8 mouse cellular contexts compared by ENCODE assay signal in genomic region chr2:121169902-121170301, GRCm38 (mm10). TPM values are rescaled to one million over a fixed set of nuclear protein-coding genes. Genes with fewer than 3 reads are reported as not detected.
DNase-seq lines count a peak whose midpoint lies in the region; ATAC-seq and TF ChIP-seq lines count a peak whose summit lies in the region.

No protein-coding gene starts in this region.

- no peaks in the 10 kb centered on the region for H3K27me3 ChIP-seq in forebrain, embryonic 13.5 days
- no peaks in the 10 kb centered on the region for H3K27me3 ChIP-seq in hindbrain, postnatal 0 days (ENCODE audit: insufficient read depth, low read length)
- H3K27me3 ChIP-seq in liver, embryonic 15.5 days = no peaks in the 10 kb centered on the region
- H3K27me3 ChIP-seq in neural tube, embryonic 12.5 days (replicated peaks) = no peaks in the 10 kb centered on the region

- peaks cover 35% of the 10 kb centered on the region for H3K36me3 ChIP-seq in forebrain, embryonic 13.5 days (ENCODE audit: poor library complexity, severe bottlenecking)
- H3K36me3 ChIP-seq in hindbrain, postnatal 0 days (ENCODE audit: insufficient read depth, low read length) = peaks cover 8% of the 10 kb centered on the region
- H3K36me3 ChIP-seq in liver, embryonic 15.5 days (replicated peaks) = peaks cover 33% of the 10 kb centered on the region
- H3K36me3 ChIP-seq in neural tube, embryonic 12.5 days = peaks cover 27% of the 10 kb centered on the region

- TF ChIP-seq CTCF in hindbrain, postnatal 0 days (IDR thresholded peaks at IDR 0.05; ENCODE audit: low read depth) = no peak

- no peak for ATAC-seq in forebrain, embryonic 13.5 days
- no peak for ATAC-seq in hindbrain, postnatal 0 days
- ATAC-seq in liver, embryonic 15.5 days (ENCODE audit: insufficient read depth) = no peak
- ATAC-seq in neural tube, embryonic 12.5 days (ENCODE audit: low FRiP score, low read depth) = no peak

- no peaks in the 10 kb centered on the region for H3K9me3 ChIP-seq in forebrain, embryonic 13.5 days (replicated peaks)
- H3K9me3 ChIP-seq in hindbrain, postnatal 0 days (ENCODE audit: low read length) = no peaks in the 10 kb centered on the region
- no peaks in the 10 kb centered on the region for H3K9me3 ChIP-seq in liver, embryonic 15.5 days (replicated peaks)
- no peaks in the 10 kb centered on the region for H3K9me3 ChIP-seq in neural tube, embryonic 12.5 days

- no peak overlapping the region for H3K27ac ChIP-seq in forebrain, embryonic 13.5 days
- H3K27ac ChIP-seq in hindbrain, postnatal 0 days = peak overlapping the region; percentile 73; the same call in 1 of the 2 replicates
- H3K27ac ChIP-seq in liver, embryonic 15.5 days (replicated peaks) = peak overlapping the region; percentile 92
- no peak overlapping the region for H3K27ac ChIP-seq in neural tube, embryonic 12.5 days

- 5% methylated on average over 9 of the region's 9 CpGs for WGBS in forebrain, embryonic 13.5 days
- whole genome bisulfite sequencing in hindbrain, postnatal 0 days = 5% methylated on average over 9 of the region's 9 CpGs
- 8% methylated on average over 9 of the region's 9 CpGs for WGBS in liver, embryonic 15.5 days (ENCODE audit: insufficient replicate concordance)
- WGBS in neural tube, embryonic 12.5 days = 7% methylated on average over 9 of the region's 9 CpGs

- peaks cover 30% of the 10 kb centered on the region for H3K4me1 ChIP-seq in forebrain, embryonic 13.5 days
- peaks cover 13% of the 10 kb centered on the region for H3K4me1 ChIP-seq in hindbrain, postnatal 0 days (ENCODE audit: insufficient read depth, low read length)
- peaks cover 33% of the 10 kb centered on the region for H3K4me1 ChIP-seq in liver, embryonic 15.5 days (replicated peaks)
- H3K4me1 ChIP-seq in neural tube, embryonic 12.5 days = peaks cover 18% of the 10 kb centered on the region

- peak overlapping the region; percentile 91 for H3K4me2 ChIP-seq in forebrain, embryonic 13.5 days
- peak overlapping the region; percentile 89 for H3K4me2 ChIP-seq in hindbrain, postnatal 0 days (ENCODE audit: low read depth, low read length)
- H3K4me2 ChIP-seq in liver, embryonic 15.5 days = peak overlapping the region; percentile 88
- peak overlapping the region; percentile 78 for H3K4me2 ChIP-seq in neural tube, embryonic 12.5 days (replicated peaks)

- H3K9ac ChIP-seq in forebrain, embryonic 13.5 days = peak overlapping the region; percentile 87
- H3K9ac ChIP-seq in hindbrain, postnatal 0 days (replicated peaks; ENCODE audit: low read length) = peak overlapping the region; percentile 83
- peak overlapping the region; percentile 94 for H3K9ac ChIP-seq in liver, embryonic 15.5 days
- peak overlapping the region; percentile 85 for H3K9ac ChIP-seq in neural tube, embryonic 12.5 days

- H3K4me3 ChIP-seq in forebrain, embryonic 13.5 days = peak overlapping the region; percentile 72
- H3K4me3 ChIP-seq in hindbrain, postnatal 0 days (ENCODE audit: low read length) = peak overlapping the region; percentile 75
- H3K4me3 ChIP-seq in liver, embryonic 15.5 days (replicated peaks) = peak overlapping the region; percentile 98
- H3K4me3 ChIP-seq in neural tube, embryonic 12.5 days = peak overlapping the region; percentile 88

- DNase-seq in layer of hippocampus, postnatal 10 days (ENCODE audit: low spot score in 2 of 2) = peak; percentile 9 to 29
- no peak for DNase-seq in layer of hippocampus, postnatal 36 days
- peak; percentile 33 for DNase-seq in brain, adult 2 months (ENCODE audit: low read depth, low spot score)
- peak; percentile 18 for DNase-seq in hindbrain, postnatal 0 days (ENCODE audit: low spot score)
- DNase-seq in layer of hippocampus, adult 9-11 months = no peak

RNA-seq across cellular contexts. Expression of gene Tubgcp4, which starts 0.6 kb away (rescaled TPM):
- 10 to 100 TPM; 29.2 to 31.9 TPM for total RNA-seq in layer of hippocampus, postnatal 10 days (2021)
- total RNA-seq in layer of hippocampus, postnatal 36 days (2021) = 10 to 100 TPM; 40.3 to 45.9 TPM
- polyA plus RNA-seq in forebrain, embryonic 13.5 days (2015; fragmentation: Nextera tagmentation; extraction: Ambion mirVana) = 68.8 and 70.4 TPM in 2 replicates
- 20.2 and 33.6 TPM in 2 replicates for total RNA-seq in hindbrain, postnatal 0 days (2014; rRNA removed)
- 26.1 and 27.6 TPM in 2 replicates for polyA plus RNA-seq in hindbrain, postnatal 0 days (2015; fragmentation: Nextera tagmentation; extraction: Ambion mirVana)
- 17.8 and 21.8 TPM in 2 replicates for polyA plus RNA-seq in liver, embryonic 15.5 days (2015; fragmentation: Nextera tagmentation; extraction: Ambion mirVana)
- polyA plus RNA-seq in neural tube, embryonic 12.5 days (2016; fragmentation: Nextera tagmentation; extraction: Ambion mirVana) = 71.3 and 74.9 TPM in 2 replicates

RNA-seq across cellular contexts. Expression of gene Zscan29, which starts 1.0 kb away (rescaled TPM):
- total RNA-seq in layer of hippocampus, postnatal 10 days (2021) = 1 to 10 TPM; 6.5 to 7.9 TPM
- 1 to 10 TPM; 6.3 to 8.2 TPM for total RNA-seq in layer of hippocampus, postnatal 36 days (2021)
- polyA plus RNA-seq in forebrain, embryonic 13.5 days (2015; fragmentation: Nextera tagmentation; extraction: Ambion mirVana) = 11.9 and 12.1 TPM in 2 replicates
- total RNA-seq in hindbrain, postnatal 0 days (2014; rRNA removed) = 3.2 and 5.7 TPM in 2 replicates
- 5.3 and 5.5 TPM in 2 replicates for polyA plus RNA-seq in hindbrain, postnatal 0 days (2015; fragmentation: Nextera tagmentation; extraction: Ambion mirVana)
- 3.8 and 4.3 TPM in 2 replicates for polyA plus RNA-seq in liver, embryonic 15.5 days (2015; fragmentation: Nextera tagmentation; extraction: Ambion mirVana)
- 11.2 and 11.7 TPM in 2 replicates for polyA plus RNA-seq in neural tube, embryonic 12.5 days (2016; fragmentation: Nextera tagmentation; extraction: Ambion mirVana)

RNA-seq across cellular contexts. Expression of gene Lcmt2, which starts 29.4 kb away (rescaled TPM):
- 1 to 10 TPM; 6.7 to 7.5 TPM for total RNA-seq in layer of hippocampus, postnatal 10 days (2021)
- 1 to 10 TPM; 7.0 to 7.2 TPM for total RNA-seq in layer of hippocampus, postnatal 36 days (2021)
- 25.1 and 26.6 TPM in 2 replicates for polyA plus RNA-seq in forebrain, embryonic 13.5 days (2015; fragmentation: Nextera tagmentation; extraction: Ambion mirVana)
- 9.6 and 10.1 TPM in 2 replicates for total RNA-seq in hindbrain, postnatal 0 days (2014; rRNA removed)
- polyA plus RNA-seq in hindbrain, postnatal 0 days (2015; fragmentation: Nextera tagmentation; extraction: Ambion mirVana) = 11.4 and 14.2 TPM in 2 replicates
- polyA plus RNA-seq in liver, embryonic 15.5 days (2015; fragmentation: Nextera tagmentation; extraction: Ambion mirVana) = 8.8 and 10.5 TPM in 2 replicates
- 21.1 and 22.0 TPM in 2 replicates for polyA plus RNA-seq in neural tube, embryonic 12.5 days (2016; fragmentation: Nextera tagmentation; extraction: Ambion mirVana)

RNA-seq across cellular contexts. Expression of gene Adal, which starts 29.7 kb away (rescaled TPM):
- total RNA-seq in layer of hippocampus, postnatal 10 days (2021) = 10 to 100 TPM; 15.1 to 15.3 TPM
- 10 to 100 TPM; 22.7 to 24.1 TPM for total RNA-seq in layer of hippocampus, postnatal 36 days (2021)
- polyA plus RNA-seq in forebrain, embryonic 13.5 days (2015; fragmentation: Nextera tagmentation; extraction: Ambion mirVana) = 28.7 and 29.9 TPM in 2 replicates
- total RNA-seq in hindbrain, postnatal 0 days (2014; rRNA removed) = 17.6 and 22.4 TPM in 2 replicates
- 18.0 and 18.4 TPM in 2 replicates for polyA plus RNA-seq in hindbrain, postnatal 0 days (2015; fragmentation: Nextera tagmentation; extraction: Ambion mirVana)
- polyA plus RNA-seq in liver, embryonic 15.5 days (2015; fragmentation: Nextera tagmentation; extraction: Ambion mirVana) = 8.1 and 8.9 TPM in 2 replicates
- polyA plus RNA-seq in neural tube, embryonic 12.5 days (2016; fragmentation: Nextera tagmentation; extraction: Ambion mirVana) = 31.8 and 32.8 TPM in 2 replicates

Comparison
In these comparisons a context has a peak if more than half of its experiments do, and no peak if none do; other contexts are left out.
1. DNase-seq: peak in layer of hippocampus, postnatal 10 days (2 of 2), brain, adult 2 months (single experiment) and hindbrain, postnatal 0 days (single experiment); none in layer of hippocampus, postnatal 36 days (0 of 2) and layer of hippocampus, adult 9-11 months (single experiment).
2. H3K27ac ChIP-seq: peak in hindbrain, postnatal 0 days (single experiment) and liver, embryonic 15.5 days (single experiment); none in forebrain, embryonic 13.5 days (single experiment) and neural tube, embryonic 12.5 days (single experiment).
3. Peak in every context shown above with its lines, with median percentiles within 50 percentile points of each other: H3K4me2 ChIP-seq, H3K4me3 ChIP-seq and H3K9ac ChIP-seq.